Mouse (Mus musculus) right cerebral cortex, postnatal 10 days (tissue): ENCODE measurements around the gene Fgfr2.

Experiments
- DNase-seq, 2 experiments: peaks; one replicate each; pipeline ENCODE4 v3.0.0; 2021; ENCODE audit warnings: low spot score in 2 of 2

The Fgfr2 gene

GRCm38 (mm10) chr7:132722401-132723370 lies 400.5 kb downstream of the Fgfr2 start:
- no peak for DNase-seq

GRCm38 (mm10) chr7:132720562-132720961 lies 402.6 kb downstream of the Fgfr2 start:
- DNase-seq = peak; percentile 61 to 74

DNA sequence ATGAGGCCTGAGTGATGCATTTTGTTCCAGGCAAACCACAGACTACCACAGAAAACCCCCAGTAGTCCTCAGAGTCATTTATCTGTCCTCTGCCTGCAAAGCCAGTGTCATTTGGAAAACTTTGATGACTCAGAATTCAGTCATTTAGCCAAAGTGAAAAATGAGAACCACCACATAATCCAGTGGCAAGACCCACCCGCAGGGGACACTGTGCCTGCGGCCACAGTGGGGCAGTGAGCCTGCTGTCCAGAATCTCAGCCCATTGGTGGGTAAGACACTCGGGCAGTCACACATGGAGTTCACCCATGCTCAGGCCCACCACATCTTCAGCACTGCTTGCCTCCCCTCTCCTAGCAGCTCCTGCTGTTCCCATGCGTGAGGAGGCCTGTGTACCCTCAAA lies 403.6 kb downstream of the Fgfr2 start:
- DNase-seq = no peak

- no peak for DNase-seq
These were observed 407.9 kb downstream of the Fgfr2 start for GRCm38 (mm10) chr7:132715259-132715658.

DNA sequence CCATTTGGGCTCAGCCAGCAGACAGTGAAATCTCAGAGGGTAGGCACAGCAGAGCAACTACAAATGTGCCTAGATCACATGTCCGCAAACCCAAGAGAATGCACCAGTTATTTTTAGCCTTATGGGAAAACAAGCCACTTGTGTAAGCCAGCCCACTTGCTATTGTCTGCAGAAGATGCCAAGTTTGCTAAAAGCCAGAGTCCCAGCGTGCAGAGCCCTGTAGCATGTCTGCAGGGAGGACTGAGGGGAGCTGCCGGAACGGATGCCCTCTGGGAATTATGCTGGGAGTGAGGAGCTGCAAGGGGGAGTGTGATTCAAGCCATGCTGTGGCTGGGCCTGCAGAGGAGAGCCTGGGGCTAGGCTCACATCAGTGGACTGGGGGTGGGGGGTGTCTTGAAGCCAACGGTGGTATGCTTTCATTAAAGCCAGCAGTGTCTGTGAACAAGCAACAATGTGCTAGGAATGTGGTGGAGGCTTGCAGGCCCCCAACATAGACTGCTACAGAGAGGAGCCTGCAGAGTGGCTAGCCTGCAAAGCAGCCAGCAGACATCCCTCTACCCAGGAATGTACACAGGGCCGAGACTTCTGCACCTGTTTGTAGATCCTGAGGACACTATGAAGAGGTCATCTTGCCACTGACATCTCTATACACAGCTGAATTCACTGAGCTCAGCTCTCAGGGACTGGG lies 408.8 kb downstream of the Fgfr2 start:
- peak; percentile 56 to 71 for DNase-seq

- peak; percentile 67 to 69 for DNase-seq
These were observed 409.5 kb downstream of the Fgfr2 start for GRCm38 (mm10) chr7:132713483-132714126.

DNA sequence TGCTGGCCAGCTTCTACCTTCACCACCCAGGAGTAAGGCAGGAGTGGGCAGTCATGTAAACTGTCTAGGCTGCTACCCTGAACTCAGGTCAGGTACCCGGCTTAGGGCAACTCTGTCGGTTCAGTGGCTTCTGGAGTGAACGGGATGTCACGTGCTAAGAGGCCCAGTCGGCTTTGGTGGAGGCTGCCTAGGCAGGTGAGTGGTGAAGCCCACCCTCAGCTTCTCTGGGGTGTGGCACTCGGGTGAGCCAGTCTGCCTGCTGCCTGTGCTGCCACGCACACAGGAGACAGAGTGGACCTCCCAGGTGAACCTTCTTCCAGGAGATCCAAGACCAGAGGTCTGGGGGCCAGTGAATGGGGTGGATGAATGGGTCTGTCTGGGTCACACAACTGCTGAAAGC lies 410.2 kb downstream of the Fgfr2 start:
- DNase-seq = no peak

DNA sequence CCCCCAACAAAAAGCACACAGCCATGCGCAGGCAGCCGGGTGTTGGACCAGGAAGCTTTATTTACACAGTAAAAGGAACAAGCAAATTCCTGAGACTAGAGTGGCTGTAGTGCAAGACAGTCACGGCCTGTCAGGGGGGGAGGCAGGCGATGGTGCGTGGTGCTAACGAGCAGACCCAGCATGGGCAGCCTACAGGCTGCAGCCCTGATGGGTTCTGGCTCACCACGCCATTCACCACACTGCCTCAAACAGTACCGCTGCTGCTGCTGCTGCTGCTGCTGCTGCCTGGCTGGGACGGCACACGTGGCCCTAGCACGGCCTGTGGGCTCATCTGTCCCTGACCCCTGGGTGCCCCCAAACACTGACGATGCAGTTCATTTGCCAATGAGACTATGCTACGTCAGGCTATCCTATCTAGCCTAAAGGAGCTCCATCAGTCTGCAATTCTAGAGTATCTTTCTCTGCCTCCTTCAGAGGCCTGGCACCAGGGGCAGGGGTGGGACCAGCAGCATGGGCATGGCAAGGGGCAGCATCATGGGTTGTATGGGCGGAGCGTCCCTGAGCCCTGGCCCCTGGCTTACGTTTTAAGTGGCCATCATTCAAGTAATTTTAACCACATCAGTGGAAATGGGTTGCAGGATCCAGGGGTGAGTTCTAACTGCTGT lies 411.0 kb downstream of the Fgfr2 start:
- DNase-seq = no peak

GRCm38 (mm10) chr7:132711579-132711978 lies 411.6 kb downstream of the Fgfr2 start:
- DNase-seq = no peak

GRCm38 (mm10) chr7:132705130-132705529 lies 418.0 kb downstream of the Fgfr2 start:
- no peak for DNase-seq

GRCm38 (mm10) chr7:132704310-132704875 lies 418.8 kb downstream of the Fgfr2 start:
- no peak for DNase-seq

DNA sequence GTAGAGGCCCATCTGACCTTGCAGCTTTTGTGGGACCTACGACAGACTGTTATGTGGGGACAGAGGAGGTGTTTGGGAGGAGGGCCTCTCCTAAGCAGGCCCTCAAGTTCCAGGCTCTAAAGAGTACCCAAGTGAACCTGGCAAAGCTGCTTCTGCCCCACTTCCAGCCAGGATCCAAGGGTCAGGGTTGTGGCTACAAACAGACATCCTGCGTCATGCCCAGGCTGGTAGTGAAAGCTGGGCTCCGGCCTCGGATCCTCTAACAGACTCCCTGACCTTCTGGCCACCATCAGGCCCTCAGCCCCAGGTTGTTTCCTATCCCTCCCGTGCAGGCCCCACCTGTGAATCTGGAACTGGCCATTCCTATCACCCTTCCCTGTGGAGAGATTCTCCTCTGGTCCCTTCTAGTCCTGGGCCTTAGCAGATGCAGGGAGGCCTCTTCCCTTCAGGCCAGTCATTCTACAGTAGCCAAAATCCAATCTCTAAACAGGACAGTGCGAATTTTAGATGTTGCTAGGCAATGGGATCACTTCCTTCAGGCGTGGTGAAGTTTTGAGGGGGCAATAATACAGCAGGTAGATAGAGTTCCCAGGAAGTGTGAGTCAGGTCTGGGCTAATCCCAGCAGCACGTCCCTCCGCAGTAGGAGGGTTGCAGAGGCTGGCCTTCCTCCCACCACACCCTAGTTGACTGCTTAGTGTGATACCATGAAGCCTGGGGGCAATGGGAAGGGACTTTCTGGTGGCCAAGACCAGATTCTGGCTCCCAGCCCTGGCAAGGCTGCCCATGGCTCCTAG lies 419.4 kb downstream of the Fgfr2 start:
- DNase-seq = no peak

DNA sequence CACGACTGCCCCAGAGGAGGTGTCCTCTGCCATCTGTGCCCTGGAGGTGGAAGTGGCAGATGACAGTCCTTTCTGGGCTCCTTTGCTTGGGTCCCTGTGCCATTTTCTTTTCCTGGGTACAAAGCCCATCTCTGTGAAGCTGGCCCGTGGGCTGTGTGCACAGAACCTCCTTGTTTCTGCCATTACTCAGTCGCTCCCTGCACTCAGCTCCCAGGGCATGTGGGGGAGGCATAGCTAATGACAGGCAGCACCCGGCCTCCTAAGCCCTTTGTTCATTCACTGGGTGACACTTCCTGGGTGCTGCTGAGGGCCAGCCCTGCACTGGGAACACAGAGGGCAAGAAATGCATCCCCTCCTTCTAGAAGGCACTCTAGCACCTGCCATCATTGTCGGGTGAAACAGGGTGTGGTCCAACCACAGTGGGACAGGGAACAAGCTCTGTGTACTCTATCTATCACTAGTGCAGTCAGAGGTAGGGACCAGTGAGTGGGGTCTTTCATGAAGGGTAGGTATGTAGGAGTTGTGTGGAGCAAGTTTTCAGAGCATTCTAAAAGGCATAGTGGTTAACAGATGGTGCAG lies 420.6 kb downstream of the Fgfr2 start:
- DNase-seq = no peak

DNA sequence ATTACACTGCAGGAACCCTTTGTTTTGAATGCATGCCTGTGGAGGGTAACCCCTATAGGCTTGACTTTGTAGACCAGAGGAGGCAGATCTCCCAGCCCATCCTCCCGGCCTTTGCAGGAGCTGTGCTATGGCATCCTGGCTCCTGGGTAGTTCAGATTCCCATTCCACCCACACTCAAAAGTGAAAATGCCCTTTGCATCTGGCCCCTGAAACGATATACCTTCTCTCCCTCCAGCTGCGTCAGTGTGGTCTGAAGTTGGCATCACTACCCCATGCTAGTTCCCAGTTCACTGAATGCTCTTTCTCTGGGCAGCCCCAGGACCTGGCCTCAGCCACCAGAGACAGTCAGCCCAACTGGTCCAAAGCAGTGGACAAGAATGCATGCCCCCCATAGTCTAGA lies 421.1 kb downstream of the Fgfr2 start:
- DNase-seq = no peak

GRCm38 (mm10) chr7:132701412-132701811 lies 421.7 kb downstream of the Fgfr2 start:
- DNase-seq = no peak

DNA sequence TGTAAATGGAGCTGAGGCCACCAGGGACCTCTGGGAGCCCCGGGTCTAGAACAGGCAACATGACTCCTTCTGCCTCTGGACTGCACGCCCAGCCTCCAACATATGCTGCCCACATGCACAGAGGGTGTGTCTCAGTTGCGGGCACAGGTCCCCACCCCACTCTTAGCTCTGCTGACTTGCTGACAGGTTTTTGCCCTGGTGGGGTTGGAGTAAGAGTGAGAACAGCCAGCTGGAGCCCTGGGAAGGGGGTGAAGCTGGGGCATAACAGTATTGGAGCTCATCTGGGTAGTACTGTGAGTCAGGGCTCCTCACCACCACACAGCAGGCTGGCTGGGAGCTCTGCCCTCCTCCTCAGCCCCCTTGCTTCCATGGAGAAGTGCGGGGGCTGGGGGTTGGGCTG lies 423.0 kb downstream of the Fgfr2 start:
- DNase-seq = no peak

- DNase-seq = no peak
These were observed 423.5 kb downstream of the Fgfr2 start for GRCm38 (mm10) chr7:132699639-132700038.

- no peak for DNase-seq
These were observed 424.0 kb downstream of the Fgfr2 start for GRCm38 (mm10) chr7:132699165-132699564.

DNA sequence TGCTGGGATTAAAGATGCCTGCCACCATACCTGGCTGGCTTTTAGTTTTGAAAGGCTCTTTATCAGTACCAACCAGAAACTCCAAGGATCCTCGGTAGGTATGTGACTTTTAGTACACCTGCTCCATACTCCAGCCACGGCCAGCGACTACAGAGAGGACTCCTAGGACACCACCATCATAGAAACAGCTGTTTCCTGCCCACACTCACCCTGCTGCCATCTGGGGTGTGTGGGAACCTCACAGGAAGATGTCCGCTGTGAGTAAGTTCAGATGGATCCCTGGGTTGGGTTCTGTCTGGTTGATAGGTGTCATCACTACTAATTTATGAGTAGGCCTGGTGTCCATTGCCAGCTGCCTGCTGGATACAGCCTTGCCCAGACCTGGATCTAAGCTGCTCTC lies 424.4 kb downstream of the Fgfr2 start:
- no peak for DNase-seq

GRCm38 (mm10) chr7:132697258-132697796 lies 425.8 kb downstream of the Fgfr2 start:
- DNase-seq = no peak
